Mouse (Mus musculus): ENCODE data around the gene Nppa.

- TF ChIP-seq CTCF (IDR thresholded peaks at IDR 0.05; ENCODE audit: low read depth, low read length) (no peak), POLR2A (IDR thresholded peaks at IDR 0.05; ENCODE audit: extremely low read depth, insufficient read depth, low read length) (no peak)
These were observed 16.5 kb downstream of the Nppa start for GRCm38 (mm10) chr4:148016981-148017380.
